Mouse (Mus musculus) layer of hippocampus, adult 9-10 months (tissue): Measurements from ENCODE around the gene Cryz.

Experiments
- DNase-seq: peaks from one replicate; pipeline ENCODE4 v3.0.0; 2022; ENCODE audit warnings: low spot score

Gene Cryz

DNA sequence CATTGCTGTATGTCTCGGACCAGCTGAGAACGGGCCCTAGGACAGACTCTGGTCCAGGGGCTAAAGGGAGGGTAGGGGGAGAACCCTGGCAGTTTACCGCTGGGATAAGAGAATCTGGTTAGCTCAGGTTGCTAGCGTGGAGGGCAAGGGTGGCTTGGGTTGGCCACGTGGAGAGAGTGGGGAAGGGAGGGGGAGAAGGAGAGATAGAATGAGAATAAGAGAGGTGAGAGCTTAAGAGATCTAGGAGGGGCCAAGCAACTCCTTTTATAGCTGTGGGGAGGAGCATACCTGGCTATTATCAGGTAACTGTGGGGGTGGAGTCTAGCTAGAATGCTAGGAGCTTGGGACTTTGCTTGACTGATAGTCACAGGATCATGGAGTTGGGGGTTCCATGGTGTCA, 74.5 kb downstream of the Cryz start:
- DNase-seq, result no peak
